Mouse (Mus musculus) cerebellum, postnatal 10 days (tissue): ENCODE measurements at regions not wholly inside any gene's neighbourhood (a gene's known extent, or its start where the extent isn't known, plus 50 kb on each side); places are given as distances from the start of the nearest gene placed in this dataset.

ENCODE experiments used
- DNase-seq, 2 experiments: peaks; one replicate each; pipeline ENCODE4 v3.0.0; 2021; ENCODE audit warnings: mixed read lengths in 2 of 2

DNA sequence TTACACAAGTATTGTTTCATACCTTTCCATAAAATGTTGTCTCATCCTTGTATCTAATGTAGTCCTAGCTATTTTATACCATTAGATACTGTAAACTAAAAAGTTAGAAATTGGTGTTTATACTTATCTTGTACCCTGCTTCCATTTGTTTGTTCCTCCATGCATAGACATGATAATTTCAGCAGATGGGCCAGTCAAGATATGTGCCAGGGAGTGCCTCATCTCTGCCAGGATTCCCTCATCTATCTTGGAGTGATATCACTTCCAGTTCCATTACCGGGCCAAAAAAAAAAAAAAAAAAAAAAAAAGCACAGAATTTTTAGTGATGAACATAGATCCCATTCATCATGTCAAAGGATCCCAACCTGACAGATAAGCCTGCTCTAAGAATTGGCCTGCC, 79.2 kb upstream of the Gemin8 start:
- peak; percentile 67 to 72 for DNase-seq

DNA sequence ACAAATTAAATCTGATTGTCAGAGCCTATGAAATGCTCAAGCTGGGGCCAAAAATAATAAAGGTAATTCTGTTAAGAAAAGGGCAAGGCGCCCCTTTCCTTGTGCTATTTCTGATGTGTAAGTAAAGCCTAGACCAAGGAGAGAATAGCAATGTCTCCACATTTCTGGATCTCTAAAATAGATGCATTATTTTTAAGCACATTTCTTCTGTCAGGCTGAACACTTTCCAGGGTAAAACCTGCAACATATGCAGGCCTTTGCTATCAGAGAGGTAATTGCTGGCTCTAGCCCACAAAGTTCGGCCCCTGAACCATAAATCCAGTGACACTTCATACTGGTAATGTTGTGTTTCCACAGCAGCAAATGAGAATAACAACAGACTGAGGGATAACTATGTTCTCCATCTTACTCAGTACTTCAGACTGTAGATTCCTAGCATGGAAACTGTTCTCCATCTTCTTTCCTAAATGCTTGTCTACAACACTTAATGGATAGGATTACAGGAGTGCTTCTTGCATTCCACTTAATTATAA, 63.0 kb upstream of the Gemin8 start:
- no peak for DNase-seq
